Mouse (Mus musculus): Measurements from ENCODE around the gene Gna14.

Gene Gna14

GRCm38 (mm10) chr19:16457127-16457526, 21.6 kb downstream of the Gna14 start:
- no peak for DNase-seq

- no peak for DNase-seq
Measured at GRCm38 (mm10) chr19:16459317-16459716, 23.8 kb downstream of the Gna14 start.

- no peak for DNase-seq
Measured at GRCm38 (mm10) chr19:16460292-16460691, 24.7 kb downstream of the Gna14 start.

- no peak for DNase-seq
Measured at GRCm38 (mm10) chr19:16460831-16461230, 25.3 kb downstream of the Gna14 start.

- no peak for DNase-seq
Measured at GRCm38 (mm10) chr19:16462461-16462860, 26.9 kb downstream of the Gna14 start.

- no peak for DNase-seq
Measured at GRCm38 (mm10) chr19:16464730-16465129, 29.2 kb downstream of the Gna14 start.

- no peak for DNase-seq
Measured at GRCm38 (mm10) chr19:16468756-16469374, 33.3 kb downstream of the Gna14 start.

- no peak for DNase-seq
Measured at GRCm38 (mm10) chr19:16472655-16473054, 37.1 kb downstream of the Gna14 start.

- no peak for DNase-seq
Measured at GRCm38 (mm10) chr19:16477314-16477946, 41.9 kb downstream of the Gna14 start.

- DNase-seq = no peak
Measured at GRCm38 (mm10) chr19:16478186-16478607, 42.6 kb downstream of the Gna14 start.

GRCm38 (mm10) chr19:16482047-16482446, 46.5 kb downstream of the Gna14 start:
- DNase-seq = no peak

- DNase-seq = no peak
Measured at GRCm38 (mm10) chr19:16484237-16484636, 48.7 kb downstream of the Gna14 start.

- no peak for DNase-seq
Measured at GRCm38 (mm10) chr19:16484671-16485070, 49.1 kb downstream of the Gna14 start.

GRCm38 (mm10) chr19:16490756-16491155, 55.2 kb downstream of the Gna14 start:
- no peak for DNase-seq

- DNase-seq = no peak
Measured at GRCm38 (mm10) chr19:16491497-16491896, 55.9 kb downstream of the Gna14 start.

- DNase-seq = no peak
Measured at GRCm38 (mm10) chr19:16492453-16492852, 56.9 kb downstream of the Gna14 start.

GRCm38 (mm10) chr19:16494816-16495516, 59.4 kb downstream of the Gna14 start:
- no peak for DNase-seq

- DNase-seq = no peak
Measured at GRCm38 (mm10) chr19:16496016-16496415, 60.5 kb downstream of the Gna14 start.

GRCm38 (mm10) chr19:16502054-16502453, 66.5 kb downstream of the Gna14 start:
- no peak for DNase-seq

GRCm38 (mm10) chr19:16506711-16507364, 71.3 kb downstream of the Gna14 start:
- DNase-seq = no peak

GRCm38 (mm10) chr19:16510343-16511080, 75.0 kb downstream of the Gna14 start:
- DNase-seq = no peak

- no peak for DNase-seq
Measured at GRCm38 (mm10) chr19:16511081-16511420, 75.5 kb downstream of the Gna14 start.

GRCm38 (mm10) chr19:16514201-16514600, 78.6 kb downstream of the Gna14 start:
- no peak for DNase-seq
